In genomic region chr16:92009586-92009985, GRCm38 (mm10) we compare ENCODE assay signal across 21 mouse cellular contexts. TPM values are rescaled to one million over a fixed set of nuclear protein-coding genes. Genes with fewer than 3 reads are reported as not detected.
"Had no signal": no experiment of that assay in that cellular context is flagged by ENCODE, and none has a peak within 500 bp of the region (broad histone marks: within the 10 kb centered on the region; RNA-seq: fewer than 3 reads in every experiment).

No protein-coding gene starts in this region.

- H3K9me3 ChIP-seq: neural tube, embryonic 13.5 days; neural tube, embryonic 15.5 days; stomach, embryonic 15.5 days had no signal

- H3K4me3 ChIP-seq: neural tube, embryonic 13.5 days; neural tube, embryonic 15.5 days; stomach, embryonic 15.5 days had no signal

- H3K4me1 ChIP-seq: neural tube, embryonic 13.5 days; neural tube, embryonic 15.5 days; stomach, embryonic 15.5 days had no signal

- H3K36me3 ChIP-seq: neural tube, embryonic 13.5 days; neural tube, embryonic 15.5 days; stomach, embryonic 15.5 days had no signal

- DNase-seq: retina, postnatal 1 day; right cerebral cortex, adult 18-20 months; right cerebral cortex, postnatal 14 days; right cerebral cortex, postnatal 25 days; right cerebral cortex, postnatal 4 days; spleen, adult 18-20 months; thymus, adult 18-20 months; thymus, adult 2 months; thymus, postnatal 14 days; thymus, postnatal 25 days; thymus, postnatal 36 days; thymus, postnatal 4 days had no signal

- H3K27me3 ChIP-seq: neural tube, embryonic 13.5 days; neural tube, embryonic 15.5 days; stomach, embryonic 15.5 days had no signal

- H3K9ac ChIP-seq: neural tube, embryonic 13.5 days; neural tube, embryonic 15.5 days; stomach, embryonic 15.5 days had no signal

- H3K27ac ChIP-seq: neural tube, embryonic 13.5 days; neural tube, embryonic 15.5 days; stomach, embryonic 15.5 days; stomach, postnatal 0 days had no signal

- H3K4me2 ChIP-seq: neural tube, embryonic 13.5 days; neural tube, embryonic 15.5 days; stomach, embryonic 15.5 days had no signal

RNA-seq across cellular contexts. Expression of gene Gm49711, which starts 48.5 kb away (rescaled TPM):
- polyA plus RNA-seq: small intestine, adult 2 months; stomach, embryonic 14.5 days; stomach, embryonic 15.5 days; stomach, embryonic 16.5 days; testis, adult 2 months; thymus, adult 2 months; thymus, postnatal 0 days had no signal
